Mouse (Mus musculus) small intestine, adult 2 months (tissue): ENCODE measurements around the gene Gmpr.

ENCODE experiments used
- CTCF ChIP-seq: fragments of 200-500 bp; IDR thresholded peaks from 2 replicates; pipeline ENCODE4 v1.5.1; 2012; ENCODE audit warnings: low read depth, mild to moderate bottlenecking, control low read depth, inconsistent platforms, low read length, moderate library complexity, mixed read lengths; ENCODE audit not compliant: insufficient replicate concordance, insufficient read length; ENCODE audit errors: extremely low read depth
- POLR2A ChIP-seq: fragments of 200-500 bp; IDR thresholded peaks from 2 replicates; pipeline ENCODE4 v1.6.1; 2012; ENCODE audit warnings: low read depth, mild to moderate bottlenecking, control low read depth, inconsistent platforms, low read length, moderate library complexity

DNA sequence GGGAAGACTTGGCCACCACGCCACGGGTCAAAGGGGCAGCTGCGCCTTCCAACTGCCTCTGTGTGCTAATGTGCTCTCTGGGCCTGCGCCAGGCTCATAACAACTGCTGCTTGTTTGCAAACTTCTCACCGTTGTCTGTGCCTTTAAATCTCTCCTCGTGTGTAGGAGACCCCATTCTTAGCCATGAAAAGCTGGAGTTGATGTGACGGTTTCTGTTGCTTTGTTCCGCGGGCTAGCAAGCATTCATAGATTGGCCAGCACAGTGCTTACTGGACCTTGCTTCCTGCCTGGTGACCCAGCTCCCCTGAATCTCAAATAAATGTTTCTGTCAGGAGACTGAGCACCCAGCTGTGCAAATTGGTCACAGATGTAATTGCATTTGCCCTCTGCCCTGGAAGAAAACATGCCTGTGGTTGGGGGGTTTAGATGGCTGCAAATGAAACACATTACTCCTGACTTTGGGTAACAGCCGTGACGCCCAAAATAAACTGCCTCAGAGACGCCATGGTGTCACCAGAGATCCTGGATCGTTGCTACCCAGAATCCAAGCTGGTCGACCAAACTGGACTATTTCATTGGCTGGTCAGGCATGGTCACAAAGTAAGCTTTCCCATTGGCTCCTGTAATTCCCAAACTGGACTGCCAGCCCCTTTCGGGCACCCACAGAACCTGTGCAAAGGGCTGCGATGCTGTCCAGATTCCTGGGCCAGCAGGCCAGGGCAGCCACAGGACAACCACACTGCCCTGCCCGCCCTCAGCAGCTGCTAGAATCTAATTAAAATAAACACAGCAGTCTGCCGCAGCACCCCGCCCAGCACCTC, 37.6 kb upstream of the Gmpr start:
- TF ChIP-seq CTCF = no peak
- TF ChIP-seq POLR2A = no peak
